Mouse (Mus musculus) thymus, postnatal 0 days (tissue): Measurements from ENCODE around the gene Flywch2. TPM values are rescaled to one million over a fixed set of nuclear protein-coding genes. Genes with fewer than 3 reads are reported as not detected.
"Not testable (repeated sequence)": the region's sequence is repeated elsewhere in the genome, so short reads cannot be mapped to it uniquely, and the experiment has no call there.

ENCODE experiments used
- DNase-seq: peaks from one replicate; pipeline ENCODE4 v3.0.0-alpha.2; 2015; ENCODE audit warnings: low spot score
- polyA plus RNA-seq: library from polyadenylated mRNA; unstranded; fragments of >200 nt; fragmentation: Nextera tagmentation; extraction: Ambion mirVana; gene quantifications from 2 replicates; pipeline ENCODE4 v1.2.1, GENCODE M21; 2015

The Flywch2 gene
- polyA plus RNA-seq, 1 experiment from 2014 or later, result 14.6 TPM

DNA sequence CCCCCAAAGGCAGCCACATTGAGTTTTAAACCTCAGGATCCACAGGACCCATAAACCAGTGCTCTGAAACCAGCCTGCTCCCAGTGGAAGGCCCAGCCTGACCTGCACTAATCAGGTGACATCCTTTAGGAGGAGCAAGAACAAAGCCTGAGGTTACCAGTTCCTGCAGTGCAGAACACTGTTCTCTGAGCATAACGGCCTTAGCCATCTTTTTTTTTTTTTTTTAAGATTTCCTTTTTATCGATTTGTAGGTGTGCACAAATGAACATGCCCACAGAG is 5.1 kb upstream of the Flywch2 start:
- peak; percentile 20 for DNase-seq

DNA sequence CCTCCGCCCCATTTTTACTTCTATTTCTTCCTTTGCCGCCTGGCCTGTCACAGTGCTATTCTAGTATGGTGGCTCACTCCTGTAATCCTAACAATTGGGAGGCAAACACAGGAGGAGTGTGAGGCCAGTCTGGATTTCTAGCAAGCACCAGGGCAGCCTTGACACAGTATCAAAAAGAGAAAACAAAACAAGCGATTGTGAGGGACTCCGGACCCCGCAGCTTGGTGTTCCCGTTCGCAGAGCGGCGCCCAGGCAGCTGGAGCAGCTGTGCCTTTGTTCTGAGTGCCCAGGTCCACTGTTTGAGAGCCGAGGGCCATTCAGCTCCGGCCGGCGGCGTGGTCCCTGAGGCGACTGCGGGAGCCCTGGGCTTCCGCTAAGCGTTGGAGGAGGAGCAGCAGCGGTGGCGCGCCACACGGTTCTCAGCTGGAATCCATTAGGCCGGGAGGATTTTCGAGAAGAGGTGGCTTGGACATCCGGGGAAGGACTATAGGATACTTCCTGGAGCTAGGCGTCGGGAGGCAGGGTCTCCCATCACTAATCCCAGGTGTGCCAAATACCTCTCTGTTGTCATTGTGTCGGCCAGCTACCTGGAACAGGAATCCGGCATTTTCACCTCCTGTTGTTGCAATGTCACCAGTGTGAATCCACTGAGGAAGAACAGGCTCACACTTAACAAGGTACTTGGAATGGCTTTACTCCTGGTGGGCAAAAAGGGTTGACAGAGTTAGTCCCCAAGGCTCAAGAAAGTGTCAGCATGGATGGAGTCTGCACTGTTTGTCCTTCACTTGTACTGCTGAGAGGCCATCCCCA is 4.6 kb upstream of the Flywch2 start, which contains the start of gene Srrm2:
Gene Srrm2, plus strand, starts transcription at position 264 of the 810 bp plus-strand sequence.
- peak; percentile 37 for DNase-seq

DNA sequence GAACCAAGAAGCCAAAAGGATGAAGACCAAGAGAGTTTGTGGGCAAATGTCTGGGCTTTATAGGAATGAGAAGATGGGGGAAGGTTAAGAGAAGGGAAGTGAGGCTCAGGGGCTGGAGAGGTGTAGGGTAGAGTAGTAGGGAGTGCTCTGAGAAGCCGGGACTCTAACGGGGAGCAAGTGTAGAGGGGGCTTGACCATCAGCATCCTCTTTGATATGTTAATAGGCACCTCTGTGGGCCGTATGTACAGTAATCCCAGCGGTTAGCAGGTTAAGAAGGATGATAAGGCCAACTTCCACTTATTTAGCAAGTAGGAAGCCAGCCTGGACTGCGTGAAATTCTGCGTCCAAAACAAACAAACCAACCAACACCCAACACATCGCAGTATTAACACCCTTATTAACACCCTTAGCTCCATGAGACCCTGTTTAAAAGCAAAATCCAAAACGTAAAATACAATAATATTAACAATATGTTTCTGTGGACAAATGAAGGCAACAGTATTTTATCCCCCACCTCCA is 3.9 kb upstream of the Flywch2 start:
- no peak for DNase-seq

DNA sequence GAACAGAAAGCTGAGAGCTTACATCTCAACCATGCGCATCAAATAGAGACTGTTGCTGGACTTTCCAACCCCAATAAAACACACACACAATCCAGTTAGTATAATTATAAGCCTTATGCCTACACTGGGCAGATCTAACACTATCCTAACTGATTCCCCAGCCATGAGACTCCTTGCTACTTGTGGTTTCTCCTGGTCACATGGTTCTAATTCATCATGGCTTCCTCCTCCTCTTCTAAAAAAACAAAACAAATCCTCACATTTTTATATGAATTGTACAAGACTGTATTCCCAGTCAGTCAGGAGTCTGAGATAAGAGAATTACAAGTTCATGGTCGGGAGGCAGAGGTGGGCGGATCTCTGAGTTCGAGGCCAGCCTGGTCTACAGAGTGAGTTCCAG is 3.1 kb upstream of the Flywch2 start:
- DNase-seq, result no peak

DNA sequence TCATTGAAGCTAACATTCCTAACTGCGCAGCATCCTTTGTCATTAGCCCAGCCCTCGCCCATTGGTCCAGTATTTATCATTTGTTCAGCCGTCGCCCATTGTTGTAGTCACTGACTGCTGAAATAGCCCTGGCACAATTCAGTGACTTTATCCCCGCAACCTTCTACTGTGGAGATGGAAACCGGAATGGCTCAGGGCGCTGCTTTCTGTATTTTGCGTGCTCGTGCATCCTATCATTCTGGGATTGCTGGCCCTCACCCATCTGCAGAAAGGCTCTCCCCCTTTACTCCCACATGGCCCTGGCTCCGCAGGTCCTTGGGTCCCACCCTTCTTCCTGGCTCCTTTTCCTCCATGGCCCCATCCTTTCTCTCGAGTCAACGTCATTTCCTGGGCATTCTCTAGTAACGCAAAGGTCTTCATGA is 640 bp upstream of the Flywch2 start:
- DNase-seq, result no peak

DNA sequence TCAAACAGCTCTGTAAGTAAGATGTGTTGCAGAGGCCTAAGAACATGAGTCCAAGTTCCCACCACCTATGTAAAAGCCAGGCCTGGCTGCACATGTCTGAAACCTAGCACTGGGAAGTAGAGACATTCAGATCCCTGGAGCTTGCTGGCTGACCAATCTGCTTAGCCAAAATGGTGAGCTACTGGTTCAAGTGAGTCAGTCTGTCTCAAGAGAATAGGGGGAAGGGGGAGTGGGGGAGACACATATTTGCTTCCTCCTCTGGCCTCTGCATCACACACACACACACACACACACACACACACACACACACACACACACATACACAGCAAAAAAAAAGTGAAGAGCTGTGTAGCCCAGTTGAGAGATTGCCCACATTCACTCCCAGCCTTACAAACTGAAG is 2.5 kb downstream of the Flywch2 start:
- no peak for DNase-seq

DNA sequence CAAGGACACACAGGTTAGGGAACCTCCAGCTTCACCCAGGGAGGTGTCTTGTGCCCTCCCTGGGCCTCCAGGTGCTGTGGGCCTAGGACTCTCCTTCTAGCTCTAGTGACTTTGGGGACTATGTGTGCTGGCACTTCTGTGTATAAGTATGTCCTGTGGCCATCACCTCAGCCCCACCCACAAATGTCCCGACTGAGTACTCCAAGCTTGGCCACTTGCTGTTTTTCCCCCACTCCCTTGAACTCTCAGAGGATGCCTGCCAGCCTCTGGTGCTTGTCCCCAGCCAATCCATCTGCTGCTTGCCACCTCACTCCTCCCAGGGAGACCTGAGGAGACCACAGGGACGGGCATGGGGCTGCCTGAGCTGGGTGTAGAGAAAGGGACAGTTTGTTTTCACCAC is 7.4 kb downstream of the Flywch2 start:
- DNase-seq, result no peak

DNA sequence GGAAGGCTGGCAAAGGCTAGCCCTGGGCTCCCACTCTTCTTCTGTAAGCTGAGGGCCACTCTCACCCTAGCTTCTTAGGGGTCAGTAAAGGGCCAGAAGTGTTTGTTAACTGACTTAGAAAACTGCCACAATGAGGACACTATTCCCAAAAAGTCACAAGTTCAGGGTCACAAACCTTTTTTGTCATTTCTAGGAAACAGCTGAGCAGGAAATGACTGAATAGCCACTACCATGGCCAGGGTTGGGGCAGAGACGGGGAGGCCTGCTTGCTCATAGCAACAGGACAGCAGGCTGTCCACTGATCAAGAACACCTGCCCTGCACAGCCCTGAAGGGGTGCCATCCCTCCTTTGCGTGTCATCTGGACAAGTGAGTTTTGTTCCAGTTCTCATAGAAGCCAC is 8.7 kb downstream of the Flywch2 start:
- DNase-seq, result no peak

DNA sequence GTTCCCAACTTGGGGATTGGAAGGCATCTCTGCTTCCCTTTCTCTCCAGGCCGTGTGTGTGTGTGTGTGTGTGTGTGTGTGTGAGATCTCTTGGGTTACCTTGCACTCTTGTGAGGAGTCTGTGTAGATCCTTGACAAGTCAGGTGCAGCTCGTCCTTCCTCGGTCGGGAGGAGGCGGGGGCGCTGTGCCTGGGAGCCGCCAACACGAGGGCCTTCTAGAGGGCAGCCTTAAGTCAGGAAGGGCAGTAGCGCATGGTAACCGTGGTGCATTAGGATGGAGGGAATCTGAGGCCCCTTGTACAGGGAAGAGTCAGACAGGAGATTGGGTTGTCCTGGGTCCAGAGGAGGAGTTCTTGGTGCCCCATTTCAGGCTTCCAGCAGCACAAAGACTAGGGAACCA is 9.7 kb downstream of the Flywch2 start:
- no peak for DNase-seq

DNA sequence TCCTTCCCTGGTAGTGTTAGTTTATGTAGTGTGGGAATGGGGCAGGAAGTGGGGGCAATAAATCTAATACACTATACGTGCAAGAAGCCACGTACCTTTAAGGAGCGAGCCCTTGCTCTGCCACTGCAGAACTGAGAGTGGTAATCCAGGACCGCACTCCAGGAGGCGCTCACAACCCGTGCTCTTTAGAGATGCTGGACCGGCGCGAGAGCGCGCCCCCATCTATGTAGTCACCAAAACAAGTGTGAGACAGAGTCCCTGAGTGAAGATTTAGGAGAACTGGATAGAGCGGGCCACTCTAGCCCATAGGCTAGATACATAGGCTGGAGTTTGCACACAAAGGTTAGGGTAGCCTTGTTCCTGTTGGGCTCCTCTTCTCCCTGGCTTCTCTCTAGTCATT is 11.8 kb downstream of the Flywch2 start:
- peak; percentile 83 for DNase-seq

DNA sequence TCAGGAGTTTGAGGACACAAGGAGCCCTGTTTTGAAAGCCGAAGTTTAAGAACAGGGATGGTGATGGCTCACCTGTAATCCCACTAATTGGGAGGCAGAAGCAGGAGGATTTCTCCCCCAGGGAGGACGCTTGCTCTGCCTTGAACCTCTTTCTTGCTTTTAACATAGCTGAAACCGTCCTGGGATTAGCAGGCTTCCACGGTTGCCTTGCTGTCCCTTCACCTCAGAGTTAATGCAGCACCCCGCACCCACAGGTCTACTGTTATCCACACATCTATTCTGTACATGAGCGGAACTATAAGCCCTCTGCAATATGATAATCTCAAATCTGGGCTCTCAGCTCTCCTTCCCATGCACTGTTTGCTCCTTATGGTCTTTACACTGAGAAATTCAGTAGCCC is 12.2 kb downstream of the Flywch2 start:
- DNase-seq, result no peak

DNA sequence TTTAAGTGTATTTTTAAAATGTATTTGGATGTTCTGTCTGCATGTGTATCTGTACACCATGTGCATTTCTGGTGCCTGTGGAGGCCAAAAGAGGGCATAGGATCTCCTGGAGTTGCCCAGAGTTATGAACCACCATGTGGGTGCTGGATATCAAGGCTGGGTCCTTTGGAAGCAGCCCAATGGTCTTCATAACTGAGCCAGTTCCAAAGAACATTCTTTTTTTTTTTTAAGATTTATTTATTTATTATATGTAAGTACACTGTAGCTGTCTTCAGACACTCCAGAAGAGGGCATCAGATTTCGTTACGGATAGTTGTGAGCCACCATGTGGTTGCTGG is 13.7 kb downstream of the Flywch2 start:
- DNase-seq, result not testable (repeated sequence)

DNA sequence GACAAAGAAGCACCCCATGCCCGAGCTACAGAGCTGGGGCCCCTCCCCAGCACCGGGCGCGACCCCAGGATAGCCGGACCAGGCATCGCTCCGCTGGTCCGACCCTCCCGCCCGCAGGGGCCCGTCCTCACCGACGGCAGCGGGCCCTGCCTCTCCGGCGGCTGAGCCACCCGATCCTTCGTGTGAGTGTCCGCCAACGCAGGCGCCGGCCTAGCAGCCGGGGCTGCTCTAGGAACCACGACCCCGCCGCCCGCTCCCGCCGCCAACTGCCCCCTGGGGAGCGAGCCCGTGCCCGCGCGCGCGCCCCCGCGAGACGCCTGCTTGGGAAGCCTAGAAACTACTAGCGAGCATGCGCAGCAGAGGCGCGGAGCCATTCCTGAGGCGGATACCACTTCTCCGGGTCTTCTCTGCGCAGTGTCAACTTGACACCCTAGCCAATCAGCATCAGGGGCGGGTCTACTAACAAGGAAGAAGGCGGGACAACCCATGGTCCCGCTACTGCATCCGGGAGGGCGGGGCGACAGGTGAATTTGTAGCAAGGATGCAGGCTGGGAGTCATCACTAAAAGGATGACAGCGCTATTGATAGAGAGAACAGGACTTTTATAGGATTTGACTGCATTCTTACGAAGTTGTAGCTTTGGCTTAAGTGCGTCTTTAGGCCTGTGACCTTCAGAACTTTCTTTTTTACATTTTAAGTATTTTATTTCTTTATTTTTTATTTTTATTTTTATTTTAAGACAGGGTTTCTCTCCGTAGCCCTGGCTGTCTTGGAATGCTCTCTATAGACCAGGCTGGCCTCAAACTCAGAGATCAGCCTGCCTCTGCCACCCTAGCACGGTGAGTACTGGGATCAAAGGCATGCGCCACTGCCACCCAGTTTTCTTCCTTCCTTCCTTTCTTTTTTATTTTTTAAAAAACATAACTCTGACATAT is 14.3 kb downstream of the Flywch2 start, which contains the start of gene Flywch1:
Gene Flywch1, minus strand, starts transcription at position 319 of the 935 bp plus-strand sequence.
- peak; percentile 98 for DNase-seq

DNA sequence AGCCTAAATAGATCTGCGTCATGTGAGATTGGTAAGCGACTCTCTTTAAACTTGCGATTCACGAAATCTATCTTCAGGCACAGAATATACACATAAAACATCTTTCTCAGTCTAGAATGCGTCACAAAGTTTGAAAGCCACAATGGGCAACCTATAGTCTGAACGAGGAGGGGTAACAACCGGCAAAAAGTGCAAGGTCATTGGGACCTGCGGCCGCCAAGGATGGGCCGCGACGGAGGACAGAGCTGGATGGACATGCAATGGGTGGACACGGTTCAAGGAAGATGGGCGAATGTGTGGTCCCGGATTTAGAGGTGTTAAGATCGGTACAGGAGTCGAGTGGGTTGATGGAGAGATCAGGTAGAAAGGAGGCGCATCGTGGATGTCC is 15.0 kb downstream of the Flywch2 start:
- DNase-seq, result no peak

DNA sequence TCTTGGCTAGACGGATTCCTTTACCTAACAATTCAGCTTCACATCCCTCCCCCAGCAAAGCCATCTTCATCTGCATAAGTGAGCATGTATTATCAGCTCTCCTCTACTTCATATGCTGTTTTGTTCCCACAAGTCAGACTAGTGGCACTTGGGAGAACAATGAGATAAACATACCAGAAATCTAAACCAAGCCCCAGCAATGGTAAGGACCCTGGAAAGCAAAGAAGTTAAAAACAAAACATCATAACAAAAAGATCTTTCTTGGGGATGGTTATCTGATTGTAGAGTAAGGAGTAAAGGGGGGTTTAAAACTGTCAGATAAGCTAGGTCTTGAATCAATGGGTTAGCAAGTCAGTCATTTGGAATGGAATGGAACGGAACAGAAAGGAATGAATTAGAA is 15.4 kb downstream of the Flywch2 start:
- DNase-seq, result no peak

DNA sequence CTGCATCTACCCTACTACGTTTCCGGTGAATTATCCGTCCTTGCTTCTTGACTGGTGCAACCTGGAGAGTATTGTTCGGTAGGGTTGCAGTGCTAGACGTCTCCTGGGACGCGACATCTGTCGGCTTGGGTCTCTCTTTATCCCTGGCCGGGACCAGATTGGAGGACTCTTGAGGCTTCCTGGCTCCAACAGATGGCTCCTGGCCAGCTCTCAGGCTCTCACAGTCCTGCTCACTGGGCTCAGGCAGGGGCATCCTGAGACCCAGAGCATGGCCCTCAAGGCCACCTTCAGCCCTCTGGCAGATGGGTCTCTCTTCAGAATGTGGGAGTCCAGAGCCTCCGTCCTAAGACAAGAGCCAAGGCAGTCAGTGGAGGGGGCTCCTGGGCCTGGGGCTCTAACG is 22.9 kb downstream of the Flywch2 start:
- DNase-seq, result no peak

DNA sequence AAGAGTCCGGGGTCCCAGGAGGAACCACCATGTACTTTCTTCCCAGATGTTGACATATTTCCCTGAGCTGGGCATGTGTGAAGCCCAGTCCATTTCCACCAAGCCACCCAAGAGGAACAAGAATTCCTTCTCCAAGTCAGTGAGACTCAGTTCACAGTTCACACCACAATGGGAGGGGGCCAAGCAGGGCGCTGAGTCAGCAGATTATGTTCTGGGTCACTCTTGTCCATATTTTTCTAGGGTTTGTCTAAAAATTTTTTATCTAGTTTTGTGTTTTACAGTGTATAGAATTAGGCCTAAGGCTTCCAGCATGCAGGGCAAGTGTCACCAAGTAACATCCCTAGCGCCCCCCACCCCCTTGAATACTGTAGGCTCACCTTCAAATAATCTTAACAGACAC is 24.7 kb downstream of the Flywch2 start:
- no peak for DNase-seq

DNA sequence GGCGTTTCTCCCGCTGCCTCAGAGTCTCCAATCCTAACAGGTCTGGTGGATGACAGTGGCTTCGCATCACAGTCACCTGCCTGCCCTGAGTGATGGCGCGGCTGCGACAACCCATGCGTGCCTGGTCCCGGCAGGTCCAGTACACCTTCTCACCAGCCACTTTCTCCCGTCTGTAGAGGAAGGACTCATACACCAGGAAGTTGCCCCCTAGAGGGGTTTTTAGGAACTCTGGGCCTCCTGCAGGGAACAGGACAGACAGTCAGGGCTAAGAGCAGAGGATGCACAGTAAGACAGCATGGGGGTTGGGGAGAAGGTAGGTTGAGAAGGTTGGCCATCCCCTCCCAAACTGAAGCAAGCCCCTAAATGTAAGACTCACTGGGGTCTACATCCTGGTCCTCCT is 25.6 kb downstream of the Flywch2 start:
- no peak for DNase-seq

DNA sequence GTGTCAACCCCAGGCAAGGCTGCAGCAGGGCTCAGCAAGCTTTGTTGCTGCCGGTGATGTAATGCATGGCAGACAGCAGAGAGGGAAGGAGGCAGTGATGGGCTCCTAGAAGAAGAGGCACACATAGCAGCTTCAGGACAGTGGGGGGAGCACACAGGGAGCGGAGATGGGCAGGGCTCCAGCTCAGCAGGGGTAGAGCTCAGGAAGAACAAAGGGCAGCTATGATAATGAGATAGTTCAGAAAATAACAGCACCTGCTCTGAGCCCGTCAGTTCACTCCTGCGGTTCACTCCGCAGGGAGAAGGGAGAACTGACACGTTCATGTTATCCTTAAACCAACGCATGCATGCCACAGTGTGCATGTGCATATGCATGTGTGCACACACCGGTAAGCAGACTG is 27.1 kb downstream of the Flywch2 start:
- no peak for DNase-seq

DNA sequence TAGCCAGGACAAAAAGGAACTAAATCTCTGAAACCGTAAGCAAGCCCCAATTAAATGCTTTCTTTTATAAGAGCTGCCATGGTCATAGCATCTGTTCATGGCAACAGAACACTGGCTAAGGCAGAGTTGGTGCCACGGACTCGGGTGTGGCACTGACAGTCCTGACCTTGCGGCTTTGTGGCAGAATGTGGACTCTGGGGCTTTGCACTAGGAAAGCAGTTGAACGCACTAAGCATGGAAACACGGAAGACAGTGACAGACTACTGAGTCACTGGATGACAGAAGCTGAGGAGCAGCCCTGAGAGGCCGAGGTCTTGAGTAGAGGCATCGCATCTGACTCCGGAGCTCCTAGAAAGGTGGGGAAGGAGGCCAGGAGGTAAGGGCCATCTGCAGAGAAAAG is 28.3 kb downstream of the Flywch2 start:
- DNase-seq, result no peak

DNA sequence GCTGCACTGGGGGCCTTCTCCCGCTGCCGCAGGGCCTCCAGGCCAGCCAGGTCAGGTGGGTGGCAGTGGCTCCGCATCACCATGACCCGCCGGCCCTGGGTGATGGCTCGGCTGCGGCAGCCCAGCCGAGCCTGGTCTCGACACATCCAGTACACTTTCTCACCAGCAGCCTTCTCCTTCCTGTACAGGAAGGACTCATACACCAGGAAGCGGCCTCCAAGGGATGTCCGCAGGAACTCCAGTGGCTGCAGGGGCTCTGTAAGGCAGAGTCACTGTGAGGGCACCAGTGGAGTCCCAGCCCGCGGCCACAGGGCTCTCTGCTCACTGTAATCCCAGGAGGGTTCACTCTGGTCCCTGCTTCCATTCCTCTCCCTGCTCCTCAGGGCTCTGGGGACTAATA is 30.2 kb downstream of the Flywch2 start:
- DNase-seq, result no peak

DNA sequence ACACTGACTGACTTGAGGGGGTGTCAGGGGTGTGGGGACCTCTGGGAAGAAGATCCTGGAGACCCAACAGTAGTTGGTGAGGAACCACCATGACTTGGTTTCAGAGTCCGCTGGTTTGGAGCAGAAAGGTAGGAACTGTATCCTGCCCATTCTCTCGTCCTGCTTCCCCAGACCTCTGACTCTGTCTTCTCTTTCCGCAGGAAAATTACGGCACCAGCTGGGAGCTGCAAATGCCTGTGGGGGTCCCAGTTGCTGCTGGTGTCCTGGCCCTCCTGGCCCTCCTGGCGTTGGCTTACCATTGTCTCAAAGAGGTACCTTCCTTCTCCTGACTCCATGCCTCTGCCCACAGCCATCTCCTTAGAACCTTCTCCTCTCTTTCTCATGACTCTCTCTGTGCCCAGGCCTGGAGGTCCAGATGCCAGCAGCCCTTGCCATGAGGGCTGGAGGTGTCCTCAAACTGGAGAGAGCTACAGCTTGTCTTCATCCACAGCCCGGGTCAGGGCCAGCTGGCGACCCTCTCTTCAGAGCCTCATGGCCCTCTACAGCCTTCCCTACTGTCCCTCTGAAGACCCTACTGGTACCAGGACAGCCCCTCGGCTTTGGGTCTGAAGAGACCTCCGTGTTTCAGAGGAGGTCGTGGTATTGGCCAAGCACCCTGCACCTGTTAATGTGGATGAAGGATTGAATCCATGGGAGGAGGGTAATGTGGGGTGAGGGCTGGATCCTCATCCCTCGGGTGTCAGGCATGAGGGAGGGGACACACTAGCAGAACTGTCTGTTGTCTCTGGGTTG is 36.3 kb downstream of the Flywch2 start:
- DNase-seq, result no peak
